Mouse (Mus musculus) liver, adult 2 months (tissue): ENCODE data around the gene Lyl1.

Source experiments
- CTCF ChIP-seq: fragments of 200-500 bp; IDR thresholded peaks from 2 replicates; pipeline ENCODE4 v1.5.1; 2011; ENCODE audit warnings: low read depth, low read length, control low read depth
- POLR2A ChIP-seq: fragments of 200-500 bp; IDR thresholded peaks from 2 replicates; pipeline ENCODE4 v1.6.1; 2011; ENCODE audit warnings: low read length, control low read depth; ENCODE audit not compliant: insufficient read depth; ENCODE audit errors: extremely low read depth

DNA sequence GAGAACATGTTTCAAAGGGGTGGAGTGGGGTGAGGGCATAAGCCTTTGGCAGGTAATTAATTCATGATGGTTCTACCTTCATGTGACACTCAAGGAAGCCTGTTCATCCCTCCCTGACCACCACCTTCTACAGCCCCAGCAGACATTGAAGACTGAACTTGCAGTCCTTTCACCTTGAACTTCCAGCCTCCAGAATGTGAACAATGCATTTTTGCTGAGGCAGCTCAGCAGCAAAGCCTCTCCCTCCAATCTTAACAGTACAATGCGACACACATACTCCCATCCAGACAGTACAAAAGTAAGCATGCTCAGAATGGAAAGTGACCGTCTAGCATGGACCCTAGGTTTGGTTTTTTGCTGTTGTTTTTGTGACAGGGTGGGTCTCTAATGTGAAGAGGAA, 19.8 kb upstream of the Lyl1 start:
- TF ChIP-seq CTCF, result no peak
- no peak for TF ChIP-seq POLR2A
